Mouse (Mus musculus): ENCODE measurements around the gene Gramd1a.

DNA sequence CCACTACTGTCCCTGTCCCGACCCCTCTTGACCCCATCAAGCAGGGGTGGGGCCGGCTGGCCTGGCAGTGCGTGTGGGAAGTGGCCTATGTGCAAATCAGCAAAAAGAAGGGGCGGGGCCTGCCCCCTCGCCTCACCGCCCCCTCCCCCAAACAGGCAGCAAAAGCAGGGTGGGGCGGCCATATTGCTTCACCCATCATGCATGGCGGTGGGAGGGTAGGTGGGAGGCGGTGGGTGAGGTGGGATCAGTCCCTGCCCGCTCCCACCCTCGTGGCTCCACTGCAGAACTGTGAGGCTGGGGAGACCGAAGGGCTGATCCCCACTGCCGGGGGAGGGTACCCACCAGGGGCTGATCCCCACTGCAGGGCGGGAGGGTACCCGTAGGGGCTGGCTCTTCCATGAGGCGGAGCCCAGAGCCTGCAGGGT, 39.0 kb downstream of the Gramd1a start:
- TF ChIP-seq CTCF (IDR thresholded peaks at IDR 0.05; ENCODE audit: low read depth, low read length) (no peak), TAL1 (conservative IDR thresholded peaks at IDR 0.05; ENCODE audit: low read depth, low read length) (no peak), POLR2AphosphoS5 (IDR thresholded peaks at IDR 0.05; ENCODE audit: insufficient replicate concordance, low read depth, low read length) (no peak)

Data from G1E (cell line).